Mouse (Mus musculus) liver, embryonic 15.5 days (tissue): Measurements from ENCODE around the gene Lrig2. TPM values are rescaled to one million over a fixed set of nuclear protein-coding genes. Genes with fewer than 3 reads are reported as not detected.
A peak's percentile ranks its signal among the peaks of the same experiment; 100 is the strongest.

Experiments
- ATAC-seq: fragments of 200-750 bp; cut with Nextera tagmentation; 2 replicates; pipeline ENCODE4 v1.8.0; 2017; ENCODE audit warnings: moderate number of reproducible peaks, mild to moderate bottlenecking, moderate library complexity; ENCODE audit not compliant: insufficient read depth
- H3K27ac ChIP-seq: fragments of 300-500 bp; sonication (generic); replicated peaks from 2 replicates; pipeline ENCODE4 v1.5.1; 2015; ENCODE audit warnings: mild to moderate bottlenecking, inconsistent platforms
- H3K27me3 ChIP-seq: fragments of 300-500 bp; sonication (generic); 2 replicates; pipeline ENCODE4 v1.6.1; 2015; ENCODE audit warnings: mild to moderate bottlenecking, inconsistent platforms
- H3K36me3 ChIP-seq: fragments of 300-500 bp; sonication (generic); replicated peaks from 2 replicates; pipeline ENCODE4 v1.6.1; 2015; ENCODE audit warnings: moderate library complexity, mild to moderate bottlenecking, inconsistent platforms
- H3K4me1 ChIP-seq: fragments of 300-500 bp; sonication (generic); replicated peaks from 2 replicates; pipeline ENCODE4 v1.6.1; 2015; ENCODE audit warnings: inconsistent platforms
- H3K4me2 ChIP-seq: fragments of 300-500 bp; sonication (generic); 2 replicates; pipeline ENCODE4 v1.6.1; 2015; ENCODE audit warnings: moderate library complexity, mild to moderate bottlenecking, inconsistent platforms
- H3K4me3 ChIP-seq: fragments of 300-500 bp; sonication (generic); replicated peaks from 2 replicates; pipeline ENCODE4 v1.5.1; 2015; ENCODE audit warnings: mild to moderate bottlenecking, inconsistent platforms
- H3K9ac ChIP-seq: fragments of 300-500 bp; sonication (generic); 2 replicates; pipeline ENCODE4 v1.6.1; 2015; ENCODE audit warnings: moderate library complexity, mild to moderate bottlenecking, inconsistent platforms
- H3K9me3 ChIP-seq: fragments of 300-500 bp; sonication (generic); replicated peaks from 2 replicates; pipeline ENCODE4 v1.6.1; 2016; ENCODE audit warnings: inconsistent platforms
- WGBS: fragments of 180-500 bp; shearing (Covaris S2); methylation state at CpG from one replicate; pipeline ENCODE4 v1.1.7; 2015; ENCODE audit warnings: mixed read lengths; ENCODE audit not compliant: insufficient replicate concordance; 5-methylcytosine and 5-hydroxymethylcytosine counted together
- polyA plus RNA-seq: library from polyadenylated mRNA; unstranded; fragments of >200 nt; fragmentation: Nextera tagmentation; extraction: Ambion mirVana; gene quantifications from 2 replicates; pipeline ENCODE4 v1.2.1, GENCODE M21; 2015

The Lrig2 gene
- polyA plus RNA-seq, 1 experiment from 2014 or later: 3.7 TPM

- Histone ChIP-seq H3K4me2 (peak overlapping the region; percentile 81), H3K9me3 (no peaks in the 10 kb centered on the region), H3K27me3 (no peaks in the 10 kb centered on the region), H3K4me1 (peaks cover 34% of the 10 kb centered on the region), H3K36me3 (no peaks in the 10 kb centered on the region), H3K4me3 (peak overlapping the region; percentile 80), H3K9ac (peak overlapping the region; percentile 96), H3K27ac (peak overlapping the region; percentile 91)
- no peak for ATAC-seq
- WGBS: 2% methylated on average over 14 of the region's 14 CpGs
Observed at GRCm38 (mm10) chr3:104510771-104511429, 818 bp downstream of the Lrig2 start.

- Histone ChIP-seq H3K4me2 (no peak overlapping the region), H3K9ac (no peak overlapping the region), H3K27ac (no peak overlapping the region), H3K4me3 (no peak overlapping the region), H3K27me3 (no peaks in the 10 kb centered on the region), H3K9me3 (no peaks in the 10 kb centered on the region), H3K36me3 (0 out of 2 replicates have a peak, but pooled peaks cover 2% of the 10 kb centered on the region), H3K4me1 (peaks cover 12% of the 10 kb centered on the region)
- no peak for ATAC-seq
- WGBS: 36% methylated on average over 2 of the region's 2 CpGs
Observed at GRCm38 (mm10) chr3:104501648-104502047, 10.1 kb downstream of the Lrig2 start.

GRCm38 (mm10) chr3:104500881-104501280, 10.8 kb downstream of the Lrig2 start:
- no peak overlapping the region for H3K27ac ChIP-seq
- 0 out of 2 replicates have a peak, but pooled peaks cover 5% of the 10 kb centered on the region for H3K36me3 ChIP-seq
- WGBS: 56% methylated on average over 2 of the region's 2 CpGs
- H3K4me3 ChIP-seq: no peak overlapping the region
- no peak for ATAC-seq
- no peak overlapping the region for H3K4me2 ChIP-seq
- H3K9ac ChIP-seq: no peak overlapping the region
- H3K9me3 ChIP-seq: no peaks in the 10 kb centered on the region
- no peaks in the 10 kb centered on the region for H3K27me3 ChIP-seq
- peaks cover 12% of the 10 kb centered on the region for H3K4me1 ChIP-seq

- Histone ChIP-seq H3K4me3 (no peak overlapping the region), H3K27me3 (no peaks in the 10 kb centered on the region), H3K4me1 (peaks cover 4% of the 10 kb centered on the region), H3K27ac (no peak overlapping the region), H3K4me2 (no peak overlapping the region), H3K9me3 (no peaks in the 10 kb centered on the region), H3K36me3 (peaks cover 22% of the 10 kb centered on the region), H3K9ac (no peak overlapping the region)
- ATAC-seq: no peak
- WGBS: 75% methylated on average over 4 of the region's 4 CpGs
Observed at GRCm38 (mm10) chr3:104496176-104496575, 15.5 kb downstream of the Lrig2 start.

- no peaks in the 10 kb centered on the region for H3K9me3 ChIP-seq
- peaks cover 17% of the 10 kb centered on the region for H3K36me3 ChIP-seq
- WGBS: 34% methylated on average over 1 of the region's 1 CpGs
- no peak for ATAC-seq
- H3K27ac ChIP-seq: no peak overlapping the region
- no peaks in the 10 kb centered on the region for H3K4me1 ChIP-seq
- no peak overlapping the region for H3K4me3 ChIP-seq
- no peak overlapping the region for H3K4me2 ChIP-seq
- H3K9ac ChIP-seq: no peak overlapping the region
- H3K27me3 ChIP-seq: no peaks in the 10 kb centered on the region
Observed at GRCm38 (mm10) chr3:104480946-104481719, 30.6 kb downstream of the Lrig2 start.

- Histone ChIP-seq H3K4me3 (no peak overlapping the region), H3K4me2 (no peak overlapping the region), H3K27ac (no peak overlapping the region), H3K9ac (no peak overlapping the region), H3K36me3 (peaks cover 27% of the 10 kb centered on the region), H3K4me1 (no peaks in the 10 kb centered on the region), H3K9me3 (no peaks in the 10 kb centered on the region), H3K27me3 (no peaks in the 10 kb centered on the region)
- WGBS: 73% methylated on average over 1 of the region's 1 CpGs
- no peak for ATAC-seq
Observed at GRCm38 (mm10) chr3:104478056-104478455, 33.7 kb downstream of the Lrig2 start.

- no peaks in the 10 kb centered on the region for H3K27me3 ChIP-seq
- no peak overlapping the region for H3K27ac ChIP-seq
- H3K36me3 ChIP-seq: peaks cover 22% of the 10 kb centered on the region
- no peak overlapping the region for H3K4me3 ChIP-seq
- ATAC-seq: no peak
- H3K9me3 ChIP-seq: no peaks in the 10 kb centered on the region
- no peak overlapping the region for H3K9ac ChIP-seq
- H3K4me1 ChIP-seq: no peaks in the 10 kb centered on the region
- 71% methylated on average over 3 of the region's 3 CpGs for WGBS
- no peak overlapping the region for H3K4me2 ChIP-seq
Observed at GRCm38 (mm10) chr3:104469421-104469820, 42.3 kb downstream of the Lrig2 start.

- H3K4me2 ChIP-seq: no peak overlapping the region
- no peaks in the 10 kb centered on the region for H3K27me3 ChIP-seq
- 58% methylated on average over 2 of the region's 2 CpGs for WGBS
- H3K4me3 ChIP-seq: no peak overlapping the region
- H3K4me1 ChIP-seq: no peaks in the 10 kb centered on the region
- H3K9ac ChIP-seq: no peak overlapping the region
- H3K27ac ChIP-seq: no peak overlapping the region
- peaks cover 67% of the 10 kb centered on the region for H3K36me3 ChIP-seq
- H3K9me3 ChIP-seq: no peaks in the 10 kb centered on the region
- no peak for ATAC-seq
Observed at GRCm38 (mm10) chr3:104461226-104461625, 50.5 kb downstream of the Lrig2 start.

- Histone ChIP-seq H3K36me3 (peaks cover 53% of the 10 kb centered on the region), H3K27ac (no peak overlapping the region), H3K4me2 (no peak overlapping the region), H3K27me3 (no peaks in the 10 kb centered on the region), H3K4me3 (no peak overlapping the region), H3K4me1 (no peaks in the 10 kb centered on the region), H3K9me3 (no peaks in the 10 kb centered on the region), H3K9ac (no peak overlapping the region)
- no peak for ATAC-seq
- 68% methylated on average over 1 of the region's 1 CpGs for WGBS
Observed at GRCm38 (mm10) chr3:104458588-104458987, 53.1 kb downstream of the Lrig2 start.

- WGBS: 75% methylated on average over 10 of the region's 10 CpGs
- ATAC-seq: no peak
Observed at GRCm38 (mm10) chr3:104455506-104456275, 56.0 kb downstream of the Lrig2 start.

GRCm38 (mm10) chr3:104447240-104447639, 64.5 kb downstream of the Lrig2 start:
- no peak overlapping the region for H3K27ac ChIP-seq
- H3K9ac ChIP-seq: no peak overlapping the region
- no peaks in the 10 kb centered on the region for H3K27me3 ChIP-seq
- no peak for ATAC-seq
- no peaks in the 10 kb centered on the region for H3K9me3 ChIP-seq
- H3K4me1 ChIP-seq: peaks cover 1% of the 10 kb centered on the region
- H3K4me3 ChIP-seq: no peak overlapping the region
- H3K4me2 ChIP-seq: no peak overlapping the region
- no peaks in the 10 kb centered on the region for H3K36me3 ChIP-seq
- 43% methylated on average over 2 of the region's 2 CpGs for WGBS

More at GRCm38 (mm10) chr3:104455506-104456275, 56.0 kb downstream of the Lrig2 start:
- no peaks in the 10 kb centered on the region for H3K9me3 ChIP-seq
- H3K9ac ChIP-seq: no peak overlapping the region
- H3K4me1 ChIP-seq: no peaks in the 10 kb centered on the region
- H3K4me2 ChIP-seq: no peak overlapping the region
- H3K36me3 ChIP-seq: peaks cover 37% of the 10 kb centered on the region
- H3K27me3 ChIP-seq: no peaks in the 10 kb centered on the region
- no peak overlapping the region for H3K4me3 ChIP-seq
- H3K27ac ChIP-seq: no peak overlapping the region
